Mouse (Mus musculus): Measurements from ENCODE around the gene U2af1l4.

DNA sequence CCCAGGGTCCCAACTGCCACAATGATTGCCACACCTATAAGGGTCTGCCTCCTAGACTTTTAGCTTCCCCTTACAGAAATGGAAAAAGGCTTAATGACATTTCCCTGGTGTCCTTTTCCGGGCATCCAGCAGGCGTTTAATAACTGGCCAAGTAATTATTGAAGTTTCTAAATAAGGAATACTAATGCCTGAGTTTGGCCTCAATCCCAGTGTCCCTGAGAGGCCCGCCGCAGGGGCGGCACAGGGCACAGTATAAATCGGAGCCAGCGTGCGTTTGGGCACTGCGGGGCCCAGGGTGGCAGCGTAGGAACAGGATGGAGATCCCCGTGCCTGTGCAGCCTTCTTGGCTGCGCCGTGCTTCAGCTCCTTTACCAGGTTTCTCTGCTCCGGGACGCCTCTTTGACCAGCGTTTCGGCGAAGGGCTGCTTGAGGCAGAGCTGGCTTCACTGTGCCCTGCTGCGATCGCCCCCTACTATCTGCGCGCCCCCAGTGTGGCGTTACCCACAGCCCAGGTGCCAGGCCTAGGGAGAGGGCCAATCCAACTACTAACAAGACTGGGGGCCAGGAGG, 10.0 kb upstream of the U2af1l4 start:
- TF ChIP-seq CTCF (IDR thresholded peaks at IDR 0.05) (0 out of 2 replicates have a peak, but pooled peaks have one; percentile 1), EP300 (IDR thresholded peaks at IDR 0.05) (no peak)
